Mouse (Mus musculus): ENCODE data around the gene Sash3.

Gene Sash3

DNA sequence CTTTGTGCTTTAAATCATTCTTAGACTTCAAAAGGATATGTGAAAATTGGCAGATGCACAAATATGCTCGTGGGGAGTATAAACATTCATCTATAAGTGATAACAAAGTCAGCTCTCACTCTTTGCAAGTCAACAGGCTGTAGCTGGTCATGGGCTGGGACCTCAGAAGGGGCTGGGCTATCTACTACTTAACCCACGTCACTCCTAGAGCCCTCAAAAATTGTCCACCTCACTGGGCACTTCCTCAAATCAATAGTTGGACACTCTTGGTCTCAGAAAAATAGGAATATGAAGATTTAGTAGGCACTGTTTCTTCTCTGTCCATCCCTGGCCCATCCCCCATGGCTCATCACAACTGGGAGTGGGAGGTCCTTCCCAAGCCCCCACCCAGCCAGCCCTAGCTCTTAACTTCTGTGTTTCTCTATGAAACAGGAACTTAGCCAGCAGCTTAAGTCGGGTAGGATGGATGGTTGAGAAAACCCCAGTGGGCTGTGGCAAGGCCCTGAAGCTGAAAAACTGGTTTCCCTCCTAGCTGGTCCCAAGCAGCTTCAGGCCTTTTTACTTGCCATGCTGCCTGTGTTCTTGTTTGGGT lies 5.9 kb upstream of the Sash3 start:
- DNase-seq (ENCODE audit: low spot score in 2 of 2) = peak in 1 of 2 experiments; percentile 41

GRCm38 (mm10) chrX:48141481-48141880 lies 4.8 kb upstream of the Sash3 start:
- peak; percentile 69 to 82 for DNase-seq (ENCODE audit: low spot score in 2 of 2)

- peak; percentile 72 to 78 for DNase-seq (ENCODE audit: low spot score in 2 of 2)
Observed at GRCm38 (mm10) chrX:48143415-48144335, 2.6 kb upstream of the Sash3 start.

- no peak for DNase-seq (ENCODE audit: low spot score in 2 of 2)
Observed at GRCm38 (mm10) chrX:48147226-48147625, 990 bp downstream of the Sash3 start.

- DNase-seq (ENCODE audit: low spot score in 2 of 2) = peak; percentile 59 to 75
Observed at GRCm38 (mm10) chrX:48147741-48148186, 1.5 kb downstream of the Sash3 start.

DNA sequence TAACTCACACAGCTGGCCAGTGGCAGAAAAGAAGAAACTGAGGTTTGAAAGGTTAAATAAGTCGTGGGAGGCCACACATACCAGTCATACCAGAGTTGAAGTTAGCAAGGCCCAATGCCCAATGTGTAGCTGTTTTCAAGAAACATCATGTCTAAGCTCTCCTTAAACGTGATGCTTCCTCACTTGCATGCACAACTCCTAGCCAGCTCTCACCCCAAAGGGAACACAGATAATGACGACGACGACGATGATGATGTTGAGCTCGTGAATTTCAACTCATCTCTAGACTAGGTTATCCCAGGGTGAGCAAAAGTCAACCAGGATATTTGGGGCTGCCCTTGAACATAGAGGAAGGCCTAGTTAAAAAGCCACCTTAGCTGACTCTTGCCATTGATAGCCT lies 5.9 kb downstream of the Sash3 start:
- no peak for DNase-seq (ENCODE audit: low spot score in 2 of 2)

- no peak for DNase-seq (ENCODE audit: low spot score in 2 of 2)
Observed at GRCm38 (mm10) chrX:48153414-48153813, 7.2 kb downstream of the Sash3 start.

DNA sequence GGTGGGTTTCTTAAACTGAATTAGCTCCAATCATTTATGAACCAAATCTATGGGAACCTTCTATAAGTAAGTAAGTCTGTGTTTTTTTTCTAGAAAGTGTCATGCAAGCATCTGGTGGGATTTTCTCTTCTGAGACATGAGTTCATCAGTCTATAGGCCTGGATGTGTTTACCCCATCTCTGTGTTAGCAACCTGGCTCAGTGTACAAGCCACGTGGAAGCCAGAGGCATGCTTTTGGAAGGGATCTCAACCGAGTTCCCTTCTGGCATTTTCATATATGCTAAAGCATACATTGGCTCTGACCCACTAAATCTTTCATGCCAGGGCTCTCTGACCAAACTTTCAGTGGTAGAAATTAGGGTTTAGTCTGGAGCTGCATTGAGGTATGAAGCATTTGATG lies 7.7 kb downstream of the Sash3 start:
- DNase-seq (ENCODE audit: low spot score in 2 of 2) = no peak

GRCm38 (mm10) chrX:48155489-48155888 lies 9.3 kb downstream of the Sash3 start:
- DNase-seq (ENCODE audit: low spot score in 2 of 2) = no peak

DNA sequence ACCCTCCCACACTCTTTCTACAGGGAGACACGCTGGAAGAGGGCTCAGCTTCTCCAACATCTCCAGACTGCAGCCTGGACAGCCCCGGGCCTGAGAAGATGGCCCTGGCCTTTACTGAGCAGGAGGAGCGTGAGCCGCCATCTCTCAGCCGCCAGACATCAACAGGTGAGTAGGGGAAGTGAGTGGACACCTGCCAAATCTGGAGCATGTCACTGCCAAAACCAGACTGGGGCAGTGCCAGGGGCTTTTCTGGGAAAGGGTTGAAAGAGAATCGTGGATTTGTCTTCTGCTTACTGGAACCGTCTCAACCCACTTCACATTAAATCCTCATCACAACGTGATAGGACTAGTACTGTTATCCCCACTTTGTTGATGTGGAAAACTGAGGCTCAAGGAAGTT lies 11.2 kb downstream of the Sash3 start:
- no peak for DNase-seq (ENCODE audit: low spot score in 2 of 2)

DNA sequence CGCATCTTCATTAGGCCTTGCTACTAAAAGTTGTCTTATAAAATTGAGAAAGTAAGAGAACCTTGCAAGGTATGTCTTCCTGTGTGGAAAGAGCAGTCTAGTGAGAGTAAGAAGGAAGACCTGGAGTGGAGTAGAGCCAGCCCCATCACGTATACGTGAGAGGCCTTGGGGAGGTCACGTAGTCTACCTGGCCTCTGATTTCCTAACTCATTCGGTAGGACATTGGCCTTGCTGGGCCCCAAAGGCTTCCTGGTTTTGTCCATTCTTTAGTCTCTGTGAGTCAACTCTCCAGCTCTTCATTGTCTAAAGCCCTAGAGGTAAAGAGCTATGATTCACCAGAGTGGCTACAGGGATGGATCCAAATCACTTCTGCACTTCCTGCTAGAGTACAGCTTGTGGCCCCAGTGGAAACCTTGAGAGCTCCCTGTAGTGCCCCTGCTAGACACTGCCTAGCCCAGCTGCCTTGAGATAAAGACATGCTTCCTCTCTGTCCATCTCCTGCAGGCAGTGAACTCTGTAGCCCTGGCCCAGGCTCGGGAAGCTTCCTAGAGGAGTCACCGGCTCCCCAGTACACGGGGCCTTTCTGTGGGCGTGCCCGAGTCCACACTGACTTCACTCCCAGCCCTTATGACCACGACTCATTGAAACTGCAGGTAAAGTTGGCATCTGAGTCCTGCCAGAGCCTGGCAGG lies 12.1 kb downstream of the Sash3 start:
- no peak for DNase-seq (ENCODE audit: low spot score in 2 of 2)

DNA sequence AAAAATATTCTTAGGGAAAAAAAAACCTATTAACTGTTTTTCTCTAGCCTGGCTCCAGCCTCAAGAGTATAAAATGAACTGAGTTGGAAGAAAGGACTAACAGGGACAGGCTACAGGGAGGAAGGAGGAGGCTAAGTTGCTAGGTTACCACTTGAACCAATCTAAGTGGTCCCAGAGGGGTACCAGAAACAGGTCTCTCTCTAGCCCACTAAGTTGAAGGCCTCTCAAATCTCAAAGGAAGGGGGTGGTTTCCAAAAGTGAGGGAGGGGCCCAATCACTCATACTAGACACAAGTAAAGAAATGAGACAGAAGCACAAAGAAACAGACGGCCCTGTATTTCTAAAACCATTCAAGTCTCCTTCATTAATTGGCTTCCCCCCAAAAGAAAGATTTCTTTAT lies 23.7 kb downstream of the Sash3 start:
- no peak for DNase-seq (ENCODE audit: low spot score in 2 of 2)

DNA sequence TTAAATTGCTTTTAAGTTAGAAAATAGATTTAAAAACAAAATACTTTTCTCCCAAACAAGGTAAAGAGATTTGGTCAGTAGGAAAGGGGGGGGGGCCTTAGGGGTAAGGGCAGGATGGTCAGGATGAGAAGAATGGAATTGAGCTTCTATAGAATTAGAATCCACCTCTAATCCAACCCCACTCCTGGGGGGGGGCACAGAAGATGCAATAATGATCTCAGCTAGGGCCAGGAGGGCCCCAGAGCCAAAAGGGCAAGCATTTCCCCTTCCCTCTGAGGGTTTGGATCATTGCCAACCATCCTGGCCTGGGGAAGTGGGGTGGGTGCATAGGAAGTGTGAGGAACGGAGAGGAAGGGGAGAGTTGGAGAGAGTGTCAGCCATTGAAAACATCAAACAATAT lies 24.1 kb downstream of the Sash3 start:
- DNase-seq (ENCODE audit: low spot score in 2 of 2) = no peak

GRCm38 (mm10) chrX:48181844-48182243 lies 35.6 kb downstream of the Sash3 start:
- DNase-seq (ENCODE audit: low spot score in 2 of 2) = no peak

- DNase-seq (ENCODE audit: low spot score in 2 of 2) = no peak
Observed at GRCm38 (mm10) chrX:48184703-48185102, 38.5 kb downstream of the Sash3 start.

- DNase-seq (ENCODE audit: low spot score in 2 of 2) = no peak
Observed at GRCm38 (mm10) chrX:48191261-48191660, 45.0 kb downstream of the Sash3 start.

DNA sequence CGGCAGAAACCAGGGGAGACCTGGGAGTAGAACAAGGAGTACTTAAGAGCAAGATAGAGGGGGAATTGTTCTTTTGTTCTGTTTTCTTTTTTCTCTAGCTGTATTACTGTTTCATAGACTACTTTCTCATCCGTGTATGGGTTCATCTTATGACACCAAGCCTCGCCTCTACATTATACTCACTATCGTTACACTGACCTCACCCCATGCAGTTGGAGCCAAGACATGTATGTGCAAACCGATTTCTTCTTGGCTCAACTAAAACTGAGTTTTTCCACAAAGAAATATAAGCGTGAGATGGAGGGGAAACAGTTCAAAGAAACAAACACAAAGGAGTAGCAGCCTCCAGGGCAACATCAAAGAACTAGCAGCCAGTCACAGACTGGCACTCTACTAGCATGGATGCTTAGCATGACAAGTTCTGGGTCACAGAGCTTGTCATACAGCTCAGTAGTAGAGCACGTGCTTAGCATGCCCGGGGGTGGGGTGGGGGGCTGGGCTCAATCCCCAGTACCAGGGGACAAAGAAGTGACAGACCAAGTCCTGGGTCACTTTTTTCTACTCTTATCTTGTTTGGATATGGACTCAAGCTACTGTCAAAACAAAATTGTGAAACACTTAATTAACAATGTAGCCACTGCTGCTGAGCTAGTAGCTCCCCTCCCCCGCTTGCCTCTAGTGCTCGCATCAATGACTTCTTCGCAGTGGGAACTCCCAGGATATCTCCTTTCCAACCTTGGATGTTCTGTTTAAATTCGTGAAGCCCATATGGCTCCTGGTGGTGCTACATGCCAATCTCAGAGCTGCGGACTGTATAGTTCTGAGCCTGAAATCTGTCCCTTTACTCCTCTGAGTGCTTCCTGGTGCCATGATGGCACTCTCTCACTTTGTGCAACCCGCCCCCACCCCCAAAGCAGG lies 47.3 kb downstream of the Sash3 start:
- DNase-seq (ENCODE audit: low spot score in 2 of 2) = no peak

DNA sequence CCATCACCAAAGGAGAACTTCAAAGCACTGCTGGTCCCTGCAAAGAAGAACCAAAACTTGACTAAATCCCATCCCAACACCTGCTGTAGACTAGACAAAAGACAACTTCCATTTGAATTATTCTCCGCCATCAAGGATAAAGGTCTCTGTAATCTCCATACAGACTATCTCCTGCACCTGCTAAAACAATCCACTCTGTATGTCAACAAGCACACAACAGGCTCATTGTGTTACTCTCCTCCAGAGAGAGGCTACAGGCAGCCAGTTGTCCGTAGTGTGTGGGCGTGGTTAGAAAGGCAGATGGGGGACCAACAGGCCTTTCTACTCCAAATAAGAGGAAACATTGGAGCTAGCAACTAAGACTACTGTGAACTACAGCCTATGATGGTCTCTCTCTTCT lies 51.6 kb downstream of the Sash3 start:
- DNase-seq (ENCODE audit: low spot score in 2 of 2) = no peak

- no peak for DNase-seq (ENCODE audit: low spot score in 2 of 2)
Observed at GRCm38 (mm10) chrX:48199026-48199425, 52.8 kb downstream of the Sash3 start.

DNA sequence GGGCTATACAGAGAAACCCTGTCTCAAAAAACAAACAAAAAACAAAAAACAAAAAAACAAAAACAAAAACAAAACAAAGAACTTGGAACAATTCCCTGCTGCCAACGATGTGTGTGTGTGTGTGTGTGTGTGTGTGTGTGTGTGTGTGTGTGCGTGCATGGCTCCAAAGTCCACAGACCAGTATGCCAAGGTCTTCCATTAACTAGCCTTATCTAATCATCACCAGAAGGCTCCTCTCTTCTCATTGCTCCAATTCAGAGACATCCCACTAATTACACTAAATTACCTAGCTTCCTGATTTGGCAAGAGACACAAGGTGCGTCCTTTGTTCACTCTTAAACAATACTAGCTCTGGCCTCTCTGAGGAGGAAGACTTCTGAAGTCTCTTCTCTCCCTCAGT lies 54.5 kb downstream of the Sash3 start:
- no peak for DNase-seq (ENCODE audit: low spot score in 2 of 2)

GRCm38 (mm10) chrX:48201973-48202372 lies 55.7 kb downstream of the Sash3 start:
- no peak for DNase-seq (ENCODE audit: low spot score in 2 of 2)

GRCm38 (mm10) chrX:48202436-48202835 lies 56.2 kb downstream of the Sash3 start:
- no peak for DNase-seq (ENCODE audit: low spot score in 2 of 2)
